Mouse (Mus musculus) thymus, adult 2 months (tissue): ENCODE measurements around the gene Bard1.

Source experiments
- CTCF ChIP-seq: fragments of 200-500 bp; IDR thresholded peaks from 2 replicates; pipeline ENCODE4 v1.5.1; 2012; ENCODE audit warnings: mild to moderate bottlenecking, control low read depth, low read length, moderate library complexity, borderline replicate concordance; ENCODE audit not compliant: control insufficient read depth, poor library complexity, insufficient read depth; ENCODE audit errors: extremely low read depth
- POLR2A ChIP-seq: fragments of 200-500 bp; IDR thresholded peaks from 2 replicates; pipeline ENCODE4 v1.6.1; 2012; ENCODE audit warnings: mild to moderate bottlenecking, low read length, control low read depth, moderate library complexity; ENCODE audit not compliant: control insufficient read depth, poor library complexity, insufficient read depth; ENCODE audit errors: extremely low read depth

DNA sequence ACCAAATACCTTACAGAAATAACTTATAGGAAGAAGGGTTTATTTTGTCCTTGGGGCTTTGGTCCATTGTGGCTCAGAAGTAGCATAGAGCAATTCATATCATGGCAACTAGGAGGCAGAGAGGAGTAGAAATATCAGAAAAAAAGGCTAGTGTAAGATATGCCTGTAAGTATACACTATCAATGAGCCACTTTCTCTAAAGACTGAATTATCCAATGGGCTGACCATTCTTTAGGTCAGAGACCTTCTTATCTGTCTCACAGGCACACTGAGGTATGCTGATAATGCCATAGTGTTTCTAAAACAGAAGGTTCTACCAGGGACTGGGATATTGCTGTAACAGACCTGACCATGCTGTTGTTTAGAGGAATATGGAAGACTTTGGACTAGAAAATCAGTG lies 32.2 kb downstream of the Bard1 start:
- TF ChIP-seq POLR2A: no peak
- TF ChIP-seq CTCF: no peak
